Mouse (Mus musculus): Measurements from ENCODE around the gene Tdrd9.

Gene Tdrd9

DNA sequence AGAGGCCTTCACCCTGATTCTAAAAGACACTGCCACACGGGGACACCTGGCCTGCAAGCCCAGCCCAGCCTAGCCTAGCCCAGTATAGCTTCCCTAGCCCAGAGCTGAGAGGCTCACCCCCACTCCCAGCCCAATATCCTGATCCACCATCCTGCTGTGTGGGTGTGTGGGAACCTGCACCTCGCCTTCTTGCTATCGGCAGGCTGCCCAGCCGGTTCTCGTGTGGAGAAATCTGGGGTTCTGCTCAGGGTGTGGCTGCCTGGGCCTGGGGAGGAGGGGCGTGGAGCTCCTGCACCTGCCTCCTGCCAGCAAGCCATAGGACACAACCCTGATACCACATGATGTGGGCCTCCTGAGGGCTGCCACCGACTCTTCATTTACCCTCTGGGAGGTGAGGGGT, 146.3 kb downstream of the Tdrd9 start:
- in situ Hi-C loops (cut with MboI; ENCODE audit: low pct_unique_long_range_greater_than_20kb in 1 of 2, low sequenced_read_pairs in 2 of 2, unreplicated experiment in 1 of 2), result no loop called here
